Mouse (Mus musculus) spleen, adult 2 months (tissue): ENCODE results near the gene Tm4sf20.

Source experiments
- CTCF ChIP-seq: fragments of 200-500 bp; IDR thresholded peaks from 2 replicates; pipeline ENCODE4 v1.5.1; 2011; ENCODE audit warnings: mild to moderate bottlenecking, inconsistent platforms; ENCODE audit not compliant: insufficient read depth, insufficient read length, insufficient replicate concordance; ENCODE audit errors: extremely low read depth
- POLR2A ChIP-seq: fragments of 200-500 bp; IDR thresholded peaks from 2 replicates; pipeline ENCODE4 v1.6.1; 2011; ENCODE audit warnings: low read depth, low read length, inconsistent platforms

DNA sequence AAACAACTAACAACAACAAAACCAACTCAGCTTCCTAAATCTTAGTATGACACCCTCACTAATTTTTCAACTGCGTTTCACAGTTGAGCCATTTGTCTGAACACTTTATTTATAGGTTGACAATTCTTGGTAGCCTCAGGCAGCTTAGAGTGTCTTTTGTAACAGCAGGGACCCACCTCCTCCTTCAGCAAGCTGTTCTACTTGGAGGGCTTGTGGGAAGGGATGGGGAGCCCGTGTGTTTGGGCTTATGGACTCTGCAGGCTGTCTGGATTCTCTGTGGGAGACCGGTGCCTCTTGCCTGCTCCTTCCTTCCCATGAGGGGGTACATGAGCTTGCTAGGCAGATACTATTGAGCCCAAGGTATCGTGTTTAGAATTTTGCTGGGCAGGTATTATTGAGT is 25.7 kb upstream of the Tm4sf20 start:
- TF ChIP-seq CTCF: no peak
- TF ChIP-seq POLR2A: no peak
